In genomic region chr1:128456271-128456670, GRCm38 (mm10) we compare ENCODE assay signal across 27 mouse cellular contexts. TPM values are rescaled to one million over a fixed set of nuclear protein-coding genes. Genes with fewer than 3 reads are reported as not detected.
A peak's percentile ranks its signal among the peaks of the same experiment; 100 is the strongest.
DNase-seq lines count a peak whose midpoint lies in the region; ATAC-seq lines count a peak whose summit lies in the region.
"Had no signal": no experiment of that assay in that cellular context is flagged by ENCODE, and none has a peak within 500 bp of the region (broad histone marks: within the 10 kb centered on the region; RNA-seq: fewer than 3 reads in every experiment).

No protein-coding gene starts in this region.

- DNase-seq in lung, postnatal 25 days (ENCODE audit: low spot score) = no peak
- no peak for DNase-seq in layer of hippocampus, adult 18-20 months (ENCODE audit: low spot score in 2 of 2)
- DNase-seq: adrenal gland, postnatal 25 days; B cell, adult 2 months; cerebellum, adult 18-20 months; cerebellum, postnatal 10 days; layer of hippocampus, adult 9-11 months; liver, embryonic 13.5 days; lung, adult 18-20 months; lung, postnatal 14 days; retina, postnatal 1 day; right cerebral cortex, postnatal 14 days; thymus, postnatal 4 days had no signal

- H3K9me3 ChIP-seq in heart, embryonic 16.5 days (replicated peaks; ENCODE audit: control insufficient read depth, low read length) = no peaks in the 10 kb centered on the region
- H3K9me3 ChIP-seq in heart, embryonic 11.5 days (replicated peaks; ENCODE audit: control insufficient read depth, low read length) = no peaks in the 10 kb centered on the region
- no peaks in the 10 kb centered on the region for H3K9me3 ChIP-seq in hindbrain, embryonic 13.5 days
- H3K9me3 ChIP-seq in hindbrain, embryonic 16.5 days (ENCODE audit: control insufficient read depth, low read length) = no peaks in the 10 kb centered on the region
- H3K9me3 ChIP-seq in lung, embryonic 16.5 days (ENCODE audit: control insufficient read depth, low read length) = no peaks in the 10 kb centered on the region
- H3K9me3 ChIP-seq: embryonic facial prominence, embryonic 15.5 days; forebrain, embryonic 12.5 days; heart, embryonic 15.5 days; limb, embryonic 10.5 days; limb, embryonic 15.5 days; liver, embryonic 13.5 days; neural tube, embryonic 15.5 days had no signal

- 0 out of 2 replicates have a peak, but pooled peaks cover 2% of the 10 kb centered on the region for H3K27me3 ChIP-seq in heart, embryonic 16.5 days (ENCODE audit: control insufficient read depth, insufficient read depth, low read length)
- H3K27me3 ChIP-seq in heart, embryonic 11.5 days (ENCODE audit: control insufficient read depth, insufficient read depth, low read length) = no peaks in the 10 kb centered on the region
- H3K27me3 ChIP-seq in hindbrain, embryonic 13.5 days = no peaks in the 10 kb centered on the region
- no peaks in the 10 kb centered on the region for H3K27me3 ChIP-seq in hindbrain, embryonic 16.5 days (replicated peaks; ENCODE audit: control insufficient read depth, insufficient read depth, low read length)
- H3K27me3 ChIP-seq in lung, embryonic 16.5 days (ENCODE audit: control insufficient read depth, insufficient read depth, low read depth, low read length) = no peaks in the 10 kb centered on the region
- H3K27me3 ChIP-seq: embryonic facial prominence, embryonic 15.5 days; forebrain, embryonic 12.5 days; heart, embryonic 15.5 days; limb, embryonic 15.5 days; liver, embryonic 13.5 days; neural tube, embryonic 15.5 days had no signal

- WGBS in heart, embryonic 16.5 days = 84% methylated on average over 10 of the region's 10 CpGs
- 85% methylated on average over 10 of the region's 10 CpGs for WGBS in heart, embryonic 11.5 days (ENCODE audit: insufficient replicate concordance)
- 94% methylated on average over 10 of the region's 10 CpGs for WGBS in hindbrain, embryonic 13.5 days
- 87% methylated on average over 10 of the region's 10 CpGs for WGBS in hindbrain, embryonic 16.5 days
- WGBS in lung, embryonic 16.5 days = 84% methylated on average over 10 of the region's 10 CpGs

- H3K27ac ChIP-seq in heart, embryonic 16.5 days (ENCODE audit: low read length) = peak overlapping the region; percentile 35; the same call in 1 of the 2 replicates
- no peak overlapping the region for H3K27ac ChIP-seq in heart, embryonic 11.5 days (ENCODE audit: low read depth, low read length)
- H3K27ac ChIP-seq in hindbrain, embryonic 13.5 days = 0 out of 2 replicates have a peak overlapping the region, but pooled peaks have one; percentile 59
- H3K27ac ChIP-seq in hindbrain, embryonic 16.5 days (ENCODE audit: low read depth, low read length) = no peak overlapping the region
- 0 out of 2 replicates have a peak overlapping the region, but pooled peaks have one; percentile 18 for H3K27ac ChIP-seq in lung, embryonic 16.5 days (ENCODE audit: low read length)
- H3K27ac ChIP-seq: embryonic facial prominence, embryonic 15.5 days; forebrain, embryonic 12.5 days; heart, embryonic 15.5 days; hindbrain, embryonic 14.5 days; limb, embryonic 10.5 days; limb, embryonic 15.5 days; liver, embryonic 13.5 days; neural tube, embryonic 15.5 days had no signal

- H3K4me2 ChIP-seq in heart, embryonic 16.5 days (ENCODE audit: low read depth, low read length) = peak overlapping the region; percentile 63; the same call in 1 of the 2 replicates
- no peak overlapping the region for H3K4me2 ChIP-seq in heart, embryonic 11.5 days
- no peak overlapping the region for H3K4me2 ChIP-seq in hindbrain, embryonic 13.5 days
- H3K4me2 ChIP-seq in hindbrain, embryonic 16.5 days (ENCODE audit: low read length) = no peak overlapping the region
- H3K4me2 ChIP-seq in lung, embryonic 16.5 days (ENCODE audit: low read depth, low read length) = no peak overlapping the region
- H3K4me2 ChIP-seq: liver, embryonic 13.5 days; midbrain, embryonic 11.5 days had no signal

- ATAC-seq in heart, embryonic 16.5 days (replicated peaks; ENCODE audit: extremely low read depth, insufficient read depth, low FRiP score) = no peak
- ATAC-seq in heart, embryonic 11.5 days (replicated peaks; ENCODE audit: insufficient number of reproducible peaks, low FRiP score, low TSS enrichment) = no peak
- ATAC-seq in hindbrain, embryonic 13.5 days (ENCODE audit: low FRiP score) = no peak
- ATAC-seq in hindbrain, embryonic 16.5 days = no peak
- ATAC-seq in lung, embryonic 16.5 days (ENCODE audit: low read depth) = no peak

- H3K4me1 ChIP-seq in heart, embryonic 16.5 days (ENCODE audit: control insufficient read depth, insufficient read depth, low read length) = peaks cover 9% of the 10 kb centered on the region; the same call in 1 of the 2 replicates
- H3K4me1 ChIP-seq in heart, embryonic 11.5 days (ENCODE audit: control insufficient read depth, insufficient read depth, low read length) = no peaks in the 10 kb centered on the region
- peaks cover 18% of the 10 kb centered on the region for H3K4me1 ChIP-seq in hindbrain, embryonic 13.5 days (replicated peaks)
- peaks cover 7% of the 10 kb centered on the region for H3K4me1 ChIP-seq in hindbrain, embryonic 16.5 days (ENCODE audit: control insufficient read depth, insufficient read depth, low read depth, low read length)
- peaks cover 3% of the 10 kb centered on the region for H3K4me1 ChIP-seq in lung, embryonic 16.5 days (replicated peaks; ENCODE audit: control insufficient read depth, insufficient read depth, low read length)
- H3K4me1 ChIP-seq: embryonic facial prominence, embryonic 15.5 days; limb, embryonic 10.5 days; limb, embryonic 15.5 days; liver, embryonic 13.5 days had no signal

- no peaks in the 10 kb centered on the region for H3K36me3 ChIP-seq in heart, embryonic 16.5 days (ENCODE audit: control insufficient read depth, insufficient read depth)
- H3K36me3 ChIP-seq in heart, embryonic 11.5 days (ENCODE audit: control insufficient read depth, insufficient read depth, low read length) = no peaks in the 10 kb centered on the region
- no peaks in the 10 kb centered on the region for H3K36me3 ChIP-seq in hindbrain, embryonic 13.5 days
- H3K36me3 ChIP-seq in hindbrain, embryonic 16.5 days (ENCODE audit: control insufficient read depth, insufficient read depth, low read length) = no peaks in the 10 kb centered on the region
- no peaks in the 10 kb centered on the region for H3K36me3 ChIP-seq in lung, embryonic 16.5 days (ENCODE audit: control insufficient read depth, insufficient read depth, low read length)
- H3K36me3 ChIP-seq: embryonic facial prominence, embryonic 15.5 days; forebrain, embryonic 12.5 days; heart, embryonic 15.5 days; limb, embryonic 10.5 days; limb, embryonic 15.5 days; liver, embryonic 13.5 days; neural tube, embryonic 15.5 days had no signal

- no peak overlapping the region for H3K9ac ChIP-seq in heart, embryonic 16.5 days (ENCODE audit: low read length)
- H3K9ac ChIP-seq in heart, embryonic 11.5 days (ENCODE audit: low read depth, low read length) = no peak overlapping the region
- no peak overlapping the region for H3K9ac ChIP-seq in hindbrain, embryonic 13.5 days
- no peak overlapping the region for H3K9ac ChIP-seq in hindbrain, embryonic 16.5 days (ENCODE audit: low read depth, low read length)
- H3K9ac ChIP-seq in lung, embryonic 16.5 days (ENCODE audit: low read length) = no peak overlapping the region
- H3K9ac ChIP-seq: embryonic facial prominence, embryonic 15.5 days; forebrain, embryonic 12.5 days; forebrain, postnatal 0 days; hindbrain, embryonic 14.5 days; limb, embryonic 15.5 days; liver, embryonic 13.5 days had no signal

- no peak overlapping the region for H3K4me3 ChIP-seq in heart, embryonic 16.5 days (ENCODE audit: low read length)
- H3K4me3 ChIP-seq in heart, embryonic 11.5 days (ENCODE audit: low read depth, low read length) = no peak overlapping the region
- no peak overlapping the region for H3K4me3 ChIP-seq in hindbrain, embryonic 13.5 days
- H3K4me3 ChIP-seq in hindbrain, embryonic 16.5 days (ENCODE audit: low read length) = no peak overlapping the region
- H3K4me3 ChIP-seq in lung, embryonic 16.5 days (ENCODE audit: low read length) = no peak overlapping the region
- H3K4me3 ChIP-seq: forebrain, embryonic 12.5 days; limb, embryonic 10.5 days; limb, embryonic 15.5 days; liver, embryonic 13.5 days had no signal

RNA-seq across cellular contexts. Expression of gene Dars, which starts 39.1 kb away (rescaled TPM):
- polyA plus RNA-seq in heart, embryonic 16.5 days (2015; fragmentation: Nextera tagmentation; extraction: Ambion mirVana) = 94.9 and 121 TPM in 2 replicates
- polyA plus RNA-seq in heart, embryonic 11.5 days (2014; fragmentation: Nextera tagmentation; extraction: Ambion mirVana) = 71.1 and 79.2 TPM in 2 replicates
- 163 and 165 TPM in 2 replicates for polyA plus RNA-seq in hindbrain, embryonic 13.5 days (2015; fragmentation: Nextera tagmentation; extraction: Ambion mirVana)
- 140 and 141 TPM in 2 replicates for polyA plus RNA-seq in hindbrain, embryonic 16.5 days (2015; fragmentation: Nextera tagmentation; extraction: Ambion mirVana)
- polyA plus RNA-seq in lung, embryonic 16.5 days (2015; fragmentation: Nextera tagmentation; extraction: Ambion mirVana) = 157 and 167 TPM in 2 replicates
- total RNA-seq in layer of hippocampus, adult 18-20 months (2021) = 10 to 100 TPM; 66.5 to 68.7 TPM

Comparison
In these comparisons a context has a peak if more than half of its experiments do, and no peak if none do; other contexts are left out.
1. H3K27ac ChIP-seq: peak in heart, embryonic 16.5 days (single experiment), hindbrain, embryonic 13.5 days (single experiment) and lung, embryonic 16.5 days (single experiment); none in heart, embryonic 11.5 days (single experiment) and hindbrain, embryonic 16.5 days (single experiment).